Mouse (Mus musculus): ENCODE results near the gene Pard3b. TPM values are rescaled to one million over a fixed set of nuclear protein-coding genes. Genes with fewer than 3 reads are reported as not detected.

Gene Pard3b
- polyA plus RNA-seq (2014; fragmentation: Nextera tagmentation; extraction: Ambion mirVana) = 7.7 and 10.5 TPM in 2 replicates

DNA sequence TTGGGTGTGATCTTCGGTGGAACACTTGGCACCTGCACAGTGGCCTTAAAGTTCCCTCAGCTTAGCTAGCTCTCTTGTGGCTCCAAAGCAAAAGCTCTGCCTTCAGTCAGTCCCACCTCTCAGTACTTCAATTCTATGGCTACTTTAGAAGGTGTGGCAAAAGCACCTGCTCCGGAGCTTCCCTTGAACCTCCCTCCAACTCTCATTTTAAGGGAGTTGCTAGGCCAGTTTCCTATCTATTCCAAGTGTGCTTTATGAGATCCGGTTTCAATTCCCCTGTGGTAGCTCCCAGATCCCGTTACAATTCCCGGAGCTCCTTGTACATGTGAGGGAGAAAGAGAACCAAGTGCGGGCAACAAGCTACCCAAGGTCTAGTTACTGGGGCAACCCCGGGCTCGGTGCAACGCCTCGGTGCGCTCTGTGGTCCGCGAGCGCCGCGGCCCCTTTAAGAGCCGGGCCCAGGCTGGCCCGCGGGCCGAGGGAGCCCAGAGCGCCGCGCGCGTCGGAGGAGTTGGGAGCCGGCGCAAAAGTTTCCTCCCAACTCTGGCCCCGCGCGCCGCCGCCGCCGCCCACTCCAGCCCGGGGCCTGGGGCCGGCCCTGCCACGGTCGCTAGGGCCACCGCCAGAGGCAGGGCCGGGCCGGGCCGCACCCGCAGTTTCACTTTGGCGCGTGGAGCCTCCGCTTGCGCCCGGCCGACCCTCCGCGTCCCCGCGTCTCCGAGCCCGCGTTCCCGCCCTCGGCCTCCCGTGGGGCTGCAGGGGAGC, at the start of gene Pard3b:
Gene Pard3b (plus strand): TSS at position 478 of the 765 bp plus-strand sequence.
- Histone ChIP-seq H3K4me1 (ENCODE audit: control insufficient read depth, insufficient read depth, low read length) (no peaks in the 10 kb centered on the region), H3K9me3 (replicated peaks; ENCODE audit: control insufficient read depth, low read length) (no peaks in the 10 kb centered on the region), H3K27me3 (ENCODE audit: control insufficient read depth, insufficient read depth, low read length) (no peaks in the 10 kb centered on the region), H3K36me3 (ENCODE audit: control insufficient read depth, insufficient read depth, low read length) (no peaks in the 10 kb centered on the region), H3K27ac (ENCODE audit: low read depth, low read length) (0 out of 2 replicates have a peak within 1 kb of the TSS, but pooled peaks have one; percentile 18), H3K4me3 (ENCODE audit: low read depth, low read length) (peak within 1 kb of the TSS; percentile 96), H3K4me2 (peak within 1 kb of the TSS; percentile 87), H3K9ac (ENCODE audit: low read depth, low read length) (peak within 1 kb of the TSS; percentile 95)
- under 1% methylated on average over 60 of the region's 60 CpGs for WGBS (ENCODE audit: insufficient replicate concordance)
- peak; percentile 73 for ATAC-seq (replicated peaks; ENCODE audit: insufficient number of reproducible peaks, low FRiP score, low TSS enrichment)

DNA sequence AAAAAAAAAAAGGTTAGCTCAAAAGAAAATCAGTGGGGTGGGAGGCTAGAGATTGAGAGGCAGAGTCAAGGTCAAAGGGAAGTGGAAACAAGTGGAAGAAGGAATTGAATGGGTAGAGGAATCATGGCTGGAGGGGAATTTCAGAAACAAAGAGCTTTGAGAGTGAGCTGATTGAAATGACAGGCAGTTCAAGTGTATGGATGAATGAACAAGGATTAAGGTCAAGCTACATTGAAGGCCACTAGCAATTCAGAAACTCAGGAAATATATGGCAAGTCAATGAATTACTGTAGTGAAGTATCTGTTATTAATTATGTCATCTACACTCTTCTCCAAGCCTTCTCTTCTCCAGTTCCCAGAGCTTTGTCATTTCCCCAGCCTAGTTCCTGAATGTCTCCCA, 22.4 kb upstream of the Pard3b start:
- no peak overlapping the region for H3K27ac ChIP-seq (ENCODE audit: low read depth, low read length)
- no peaks in the 10 kb centered on the region for H3K4me1 ChIP-seq (ENCODE audit: control insufficient read depth, insufficient read depth, low read length)
- no peaks in the 10 kb centered on the region for H3K9me3 ChIP-seq (replicated peaks; ENCODE audit: control insufficient read depth, low read length)
- H3K9ac ChIP-seq (ENCODE audit: low read depth, low read length) = no peak overlapping the region
- H3K4me2 ChIP-seq = no peak overlapping the region
- ATAC-seq (replicated peaks; ENCODE audit: insufficient number of reproducible peaks, low FRiP score, low TSS enrichment) = no peak
- H3K36me3 ChIP-seq (ENCODE audit: control insufficient read depth, insufficient read depth, low read length) = no peaks in the 10 kb centered on the region
- no peak overlapping the region for H3K4me3 ChIP-seq (ENCODE audit: low read depth, low read length)
- no peaks in the 10 kb centered on the region for H3K27me3 ChIP-seq (ENCODE audit: control insufficient read depth, insufficient read depth, low read length)

DNA sequence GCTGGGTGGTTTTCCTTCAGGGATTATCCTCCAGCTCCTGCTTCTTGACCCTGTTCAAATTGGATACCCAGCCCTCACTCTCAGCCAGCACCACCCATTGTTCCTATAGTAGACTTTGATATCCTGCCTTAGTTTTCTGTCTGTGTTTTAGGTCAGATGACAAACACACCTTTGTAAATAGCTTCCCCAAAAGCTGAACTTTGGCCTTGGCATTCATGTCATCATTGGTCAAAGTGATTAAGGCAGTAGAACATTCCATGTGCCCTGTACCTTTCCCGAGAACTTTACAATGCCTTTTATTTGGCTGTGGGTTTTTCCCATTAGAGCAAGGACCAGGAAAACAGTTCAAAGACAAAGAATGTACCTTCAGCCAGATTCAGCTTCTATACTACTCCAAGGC, 18.0 kb upstream of the Pard3b start:
- Histone ChIP-seq H3K4me3 (ENCODE audit: low read depth, low read length) (no peak overlapping the region), H3K9me3 (replicated peaks; ENCODE audit: control insufficient read depth, low read length) (no peaks in the 10 kb centered on the region), H3K4me1 (ENCODE audit: control insufficient read depth, insufficient read depth, low read length) (no peaks in the 10 kb centered on the region), H3K4me2 (no peak overlapping the region), H3K9ac (ENCODE audit: low read depth, low read length) (no peak overlapping the region), H3K27me3 (ENCODE audit: control insufficient read depth, insufficient read depth, low read length) (no peaks in the 10 kb centered on the region), H3K36me3 (ENCODE audit: control insufficient read depth, insufficient read depth, low read length) (no peaks in the 10 kb centered on the region), H3K27ac (ENCODE audit: low read depth, low read length) (no peak overlapping the region)
- ATAC-seq (replicated peaks; ENCODE audit: insufficient number of reproducible peaks, low FRiP score, low TSS enrichment) = no peak
- 74% methylated on average over 1 of the region's 1 CpGs for whole genome bisulfite sequencing (ENCODE audit: insufficient replicate concordance)

GRCm38 (mm10) chr1:61629857-61630256, 8.8 kb upstream of the Pard3b start:
- H3K4me3 ChIP-seq (ENCODE audit: low read depth, low read length) = no peak overlapping the region
- no peak overlapping the region for H3K9ac ChIP-seq (ENCODE audit: low read depth, low read length)
- H3K9me3 ChIP-seq (replicated peaks; ENCODE audit: control insufficient read depth, low read length) = no peaks in the 10 kb centered on the region
- H3K36me3 ChIP-seq (ENCODE audit: control insufficient read depth, insufficient read depth, low read length) = no peaks in the 10 kb centered on the region
- ATAC-seq (replicated peaks; ENCODE audit: insufficient number of reproducible peaks, low FRiP score, low TSS enrichment) = no peak
- no peaks in the 10 kb centered on the region for H3K4me1 ChIP-seq (ENCODE audit: control insufficient read depth, insufficient read depth, low read length)
- no peak overlapping the region for H3K27ac ChIP-seq (ENCODE audit: low read depth, low read length)
- no peak overlapping the region for H3K4me2 ChIP-seq
- 55% methylated on average over 2 of the region's 2 CpGs for WGBS (ENCODE audit: insufficient replicate concordance)
- no peaks in the 10 kb centered on the region for H3K27me3 ChIP-seq (ENCODE audit: control insufficient read depth, insufficient read depth, low read length)

GRCm38 (mm10) chr1:61639114-61640093, 780 bp downstream of the Pard3b start:
- Histone ChIP-seq H3K27ac (ENCODE audit: low read depth, low read length) (0 out of 2 replicates have a peak overlapping the region, but pooled peaks have one; percentile 18), H3K27me3 (ENCODE audit: control insufficient read depth, insufficient read depth, low read length) (no peaks in the 10 kb centered on the region), H3K4me1 (ENCODE audit: control insufficient read depth, insufficient read depth, low read length) (no peaks in the 10 kb centered on the region), H3K9ac (ENCODE audit: low read depth, low read length) (peak overlapping the region; percentile 95), H3K36me3 (ENCODE audit: control insufficient read depth, insufficient read depth, low read length) (no peaks in the 10 kb centered on the region), H3K9me3 (replicated peaks; ENCODE audit: control insufficient read depth, low read length) (no peaks in the 10 kb centered on the region), H3K4me3 (ENCODE audit: low read depth, low read length) (peak overlapping the region; percentile 96), H3K4me2 (peak overlapping the region; percentile 87)
- WGBS (ENCODE audit: insufficient replicate concordance) = 5% methylated on average over 40 of the region's 40 CpGs
- ATAC-seq (replicated peaks; ENCODE audit: insufficient number of reproducible peaks, low FRiP score, low TSS enrichment) = peak; percentile 42; the same call in 1 of the 2 replicates

- Histone ChIP-seq H3K27ac (ENCODE audit: low read depth, low read length) (no peak overlapping the region), H3K4me1 (ENCODE audit: control insufficient read depth, insufficient read depth, low read length) (no peaks in the 10 kb centered on the region), H3K27me3 (ENCODE audit: control insufficient read depth, insufficient read depth, low read length) (no peaks in the 10 kb centered on the region), H3K4me3 (ENCODE audit: low read depth, low read length) (no peak overlapping the region), H3K9ac (ENCODE audit: low read depth, low read length) (no peak overlapping the region), H3K9me3 (replicated peaks; ENCODE audit: control insufficient read depth, low read length) (no peaks in the 10 kb centered on the region), H3K4me2 (no peak overlapping the region), H3K36me3 (ENCODE audit: control insufficient read depth, insufficient read depth, low read length) (no peaks in the 10 kb centered on the region)
- 13% methylated on average over 4 of the region's 4 CpGs for WGBS (ENCODE audit: insufficient replicate concordance)
- no peak for ATAC-seq (replicated peaks; ENCODE audit: insufficient number of reproducible peaks, low FRiP score, low TSS enrichment)
Measured at GRCm38 (mm10) chr1:61641880-61642279, 3.3 kb downstream of the Pard3b start.

GRCm38 (mm10) chr1:61645062-61645461, 6.4 kb downstream of the Pard3b start:
- H3K27me3 ChIP-seq (ENCODE audit: control insufficient read depth, insufficient read depth, low read length) = no peaks in the 10 kb centered on the region
- H3K4me3 ChIP-seq (ENCODE audit: low read depth, low read length) = no peak overlapping the region
- ATAC-seq (replicated peaks; ENCODE audit: insufficient number of reproducible peaks, low FRiP score, low TSS enrichment) = no peak
- H3K9me3 ChIP-seq (replicated peaks; ENCODE audit: control insufficient read depth, low read length) = no peaks in the 10 kb centered on the region
- H3K9ac ChIP-seq (ENCODE audit: low read depth, low read length) = no peak overlapping the region
- no peaks in the 10 kb centered on the region for H3K4me1 ChIP-seq (ENCODE audit: control insufficient read depth, insufficient read depth, low read length)
- H3K36me3 ChIP-seq (ENCODE audit: control insufficient read depth, insufficient read depth, low read length) = no peaks in the 10 kb centered on the region
- H3K4me2 ChIP-seq = no peak overlapping the region
- 68% methylated on average over 3 of the region's 3 CpGs for WGBS (ENCODE audit: insufficient replicate concordance)
- H3K27ac ChIP-seq (ENCODE audit: low read depth, low read length) = no peak overlapping the region

- H3K4me1 ChIP-seq (ENCODE audit: control insufficient read depth, insufficient read depth, low read length) = no peaks in the 10 kb centered on the region
- H3K27ac ChIP-seq (ENCODE audit: low read depth, low read length) = no peak overlapping the region
- no peak for ATAC-seq (replicated peaks; ENCODE audit: insufficient number of reproducible peaks, low FRiP score, low TSS enrichment)
- no peak overlapping the region for H3K4me3 ChIP-seq (ENCODE audit: low read depth, low read length)
- H3K9me3 ChIP-seq (replicated peaks; ENCODE audit: control insufficient read depth, low read length) = no peaks in the 10 kb centered on the region
- H3K9ac ChIP-seq (ENCODE audit: low read depth, low read length) = no peak overlapping the region
- H3K4me2 ChIP-seq = no peak overlapping the region
- no peaks in the 10 kb centered on the region for H3K36me3 ChIP-seq (ENCODE audit: control insufficient read depth, insufficient read depth, low read length)
- H3K27me3 ChIP-seq (ENCODE audit: control insufficient read depth, insufficient read depth, low read length) = no peaks in the 10 kb centered on the region
Measured at GRCm38 (mm10) chr1:61649964-61650363, 11.3 kb downstream of the Pard3b start.
